Mouse (Mus musculus) small intestine, adult 2 months (tissue): ENCODE data around the gene Retn. TPM values are rescaled to one million over a fixed set of nuclear protein-coding genes. Genes with fewer than 3 reads are reported as not detected.
A peak's percentile ranks its signal among the peaks of the same experiment; 100 is the strongest.

Experiments used
- H3K27ac ChIP-seq: fragments of 200-500 bp; 2 replicates; pipeline ENCODE4 v1.5.1; 2012; ENCODE audit warnings: low read depth, low read length, control low read depth, inconsistent platforms; ENCODE audit not compliant: insufficient read depth
- H3K27me3 ChIP-seq: fragments of 200-500 bp; 2 replicates; pipeline ENCODE4 v1.6.1; 2012; ENCODE audit warnings: mild to moderate bottlenecking, moderate library complexity, low read length, inconsistent platforms; ENCODE audit not compliant: control insufficient read depth, insufficient read depth
- H3K36me3 ChIP-seq: fragments of 200-500 bp; 2 replicates; pipeline ENCODE4 v1.6.1; 2012; ENCODE audit warnings: mild to moderate bottlenecking, low read length, control low read depth, inconsistent platforms; ENCODE audit not compliant: control insufficient read depth, insufficient read depth
- H3K4me1 ChIP-seq: fragments of 200-500 bp; 2 replicates; pipeline ENCODE4 v1.6.1; 2012; ENCODE audit warnings: low read length, inconsistent platforms, mixed read lengths; ENCODE audit not compliant: control insufficient read depth, insufficient read depth, insufficient read length
- H3K4me3 ChIP-seq: fragments of 200-500 bp; 2 replicates; pipeline ENCODE4 v1.5.1; 2012; ENCODE audit warnings: low read depth, mild to moderate bottlenecking, control low read depth, inconsistent platforms, low read length, moderate library complexity
- CTCF ChIP-seq: fragments of 200-500 bp; IDR thresholded peaks from 2 replicates; pipeline ENCODE4 v1.5.1; 2012; ENCODE audit warnings: low read depth, mild to moderate bottlenecking, control low read depth, inconsistent platforms, low read length, moderate library complexity, mixed read lengths; ENCODE audit not compliant: insufficient replicate concordance, insufficient read length; ENCODE audit errors: extremely low read depth
- POLR2A ChIP-seq: fragments of 200-500 bp; IDR thresholded peaks from 2 replicates; pipeline ENCODE4 v1.6.1; 2012; ENCODE audit warnings: low read depth, mild to moderate bottlenecking, control low read depth, inconsistent platforms, low read length, moderate library complexity
- WGBS: fragments of 180-500 bp; shearing (Covaris S2); methylation state at CpG from one replicate; pipeline ENCODE4 v1.1.7; 2018; 5-methylcytosine and 5-hydroxymethylcytosine counted together
- polyA plus RNA-seq: library from polyadenylated mRNA; depleted of rRNA; stranded (reverse); fragments of >200 nt; gene quantifications from 2 replicates; pipeline ENCODE4 v1.2.3, GENCODE M21; 2012; rRNA removed

Gene Retn
- polyA plus RNA-seq, 1 experiment, result 0.38 TPM

DNA sequence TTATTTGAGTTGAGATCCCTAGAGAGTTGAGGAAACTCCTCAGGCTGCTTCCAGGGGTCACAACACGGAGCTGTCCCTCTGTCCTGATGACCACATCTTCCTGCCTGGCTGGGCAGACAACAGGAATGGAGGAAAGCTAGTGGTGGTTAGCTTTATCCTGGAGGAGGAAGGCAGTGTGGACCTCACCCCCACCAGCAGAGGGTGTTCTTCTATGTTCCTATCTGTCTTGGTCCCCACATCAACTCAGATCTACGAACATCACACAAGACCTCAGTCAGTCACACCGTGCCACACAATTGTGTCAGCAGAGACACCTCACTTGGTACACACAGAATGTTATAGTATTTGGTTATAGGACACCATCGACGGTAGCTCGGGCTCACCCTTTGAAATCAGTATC lies 32.0 kb downstream of the Retn start:
- WGBS, result 65% methylated on average over 6 of the region's 6 CpGs
- Histone ChIP-seq H3K4me1 (no peaks in the 10 kb centered on the region), H3K27me3 (no peaks in the 10 kb centered on the region), H3K27ac (no peak overlapping the region), H3K36me3 (no peaks in the 10 kb centered on the region), H3K4me3 (no peak overlapping the region)
- TF ChIP-seq CTCF, result no peak
- no peak for TF ChIP-seq POLR2A

DNA sequence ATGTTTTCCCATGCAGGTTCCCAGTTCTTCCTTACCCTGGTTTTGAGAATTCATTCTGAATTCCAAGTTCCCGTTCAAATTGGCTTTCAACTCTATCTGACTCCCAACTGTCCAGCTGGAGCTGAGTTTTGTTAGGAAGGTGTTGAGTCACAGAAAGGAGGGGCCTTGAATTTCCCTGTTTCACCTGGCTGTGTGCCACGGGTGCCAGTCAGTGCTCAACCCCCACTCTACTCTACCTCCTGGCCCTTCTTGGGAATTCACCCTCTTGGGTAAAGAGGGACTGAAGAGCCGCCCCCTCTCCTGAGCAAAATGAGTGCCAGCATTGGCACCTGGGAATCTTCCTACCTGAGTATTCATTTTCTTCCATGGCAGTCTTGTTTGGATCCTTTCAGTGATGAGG lies 35.2 kb downstream of the Retn start:
- TF ChIP-seq POLR2A (no peak), CTCF (no peak)
- 44% methylated on average over 3 of the region's 3 CpGs for WGBS
- Histone ChIP-seq H3K36me3 (no peaks in the 10 kb centered on the region), H3K27ac (no peak overlapping the region), H3K27me3 (no peaks in the 10 kb centered on the region), H3K4me3 (no peak overlapping the region), H3K4me1 (no peaks in the 10 kb centered on the region)

DNA sequence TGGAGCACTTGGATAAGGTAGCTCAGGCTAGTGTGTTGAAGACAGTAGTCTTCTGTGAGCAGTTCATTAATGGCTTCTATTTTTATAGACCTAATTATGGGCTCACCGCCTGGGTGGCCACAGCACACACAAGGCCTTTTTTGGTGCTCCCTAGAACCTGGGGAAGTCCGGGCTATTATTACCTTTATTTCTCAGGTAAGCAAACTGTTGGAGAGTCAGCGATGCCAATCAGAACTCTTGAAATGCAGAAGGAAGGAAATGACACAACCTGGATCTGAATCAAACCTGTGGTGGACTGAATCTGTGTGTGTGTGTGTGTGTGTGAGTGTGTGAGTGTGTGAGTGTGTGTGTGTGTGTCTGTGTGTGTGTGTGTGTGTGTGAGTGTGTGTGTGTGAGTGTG lies 38.6 kb downstream of the Retn start, which contains the start of gene Fcer2a:
TSS of gene Fcer2a (minus strand) at position 55 of the 400 bp plus-strand sequence.
- Histone ChIP-seq H3K36me3 (no peaks in the 10 kb centered on the region), H3K4me3 (no peak within 1 kb of the TSS), H3K27me3 (no peaks in the 10 kb centered on the region), H3K4me1 (no peaks in the 10 kb centered on the region), H3K27ac (no peak within 1 kb of the TSS)
- no peak for TF ChIP-seq CTCF
- no peak for TF ChIP-seq POLR2A
- WGBS, result 62% methylated on average over 3 of the region's 3 CpGs

DNA sequence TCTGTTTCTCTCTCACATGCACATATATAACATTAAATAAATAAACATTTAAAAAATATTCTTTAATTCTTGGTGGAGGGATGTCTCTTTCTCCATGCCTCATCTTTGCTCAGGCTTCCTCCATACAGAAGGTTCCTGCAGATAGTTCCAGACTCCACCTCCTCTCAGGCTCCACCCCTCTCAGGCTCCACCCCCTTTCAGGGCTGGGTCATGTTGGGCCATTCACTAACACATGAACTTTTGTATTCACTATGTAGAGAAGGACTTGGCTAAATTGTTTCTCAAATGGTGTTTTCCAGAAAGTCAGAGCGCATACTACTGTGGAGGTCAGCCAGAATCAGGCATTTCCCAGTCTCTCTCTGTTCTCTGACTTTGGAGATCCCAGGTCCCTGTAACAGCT lies 45.9 kb downstream of the Retn start:
- no peak for TF ChIP-seq CTCF
- Histone ChIP-seq H3K36me3 (no peaks in the 10 kb centered on the region), H3K4me1 (no peaks in the 10 kb centered on the region), H3K4me3 (no peak overlapping the region), H3K27ac (no peak overlapping the region), H3K27me3 (no peaks in the 10 kb centered on the region)
- WGBS, result 83% methylated on average over 1 of the region's 1 CpGs

DNA sequence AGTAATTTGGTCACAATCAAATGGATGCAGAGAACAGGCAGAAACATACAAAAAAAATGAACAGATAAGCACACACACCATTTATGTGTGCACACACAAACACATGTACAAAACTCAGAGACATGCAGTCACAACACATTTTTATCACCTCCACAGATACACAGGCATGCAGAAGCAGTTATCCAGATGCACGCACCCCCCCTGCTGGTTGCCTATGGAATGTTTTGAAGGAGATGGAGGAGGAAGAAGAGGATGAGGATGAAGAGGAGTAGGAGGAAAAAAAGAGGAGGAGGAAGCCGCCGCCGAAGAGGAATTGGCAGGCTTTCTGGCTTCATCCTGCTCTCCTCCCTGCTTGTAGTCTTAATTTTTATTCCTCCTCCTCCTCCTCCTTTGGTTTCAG lies 50.1 kb downstream of the Retn start:
- no peaks in the 10 kb centered on the region for H3K36me3 ChIP-seq
- no peak overlapping the region for H3K4me3 ChIP-seq
- no peaks in the 10 kb centered on the region; the same call in 1 of the 2 replicates for H3K27me3 ChIP-seq
- TF ChIP-seq CTCF (peak; percentile 17; the same call in 1 of the 2 replicates), POLR2A (no peak)
- H3K4me1 ChIP-seq, result no peaks in the 10 kb centered on the region
- no peak overlapping the region for H3K27ac ChIP-seq
- WGBS, result 55% methylated on average over 4 of the region's 4 CpGs

DNA sequence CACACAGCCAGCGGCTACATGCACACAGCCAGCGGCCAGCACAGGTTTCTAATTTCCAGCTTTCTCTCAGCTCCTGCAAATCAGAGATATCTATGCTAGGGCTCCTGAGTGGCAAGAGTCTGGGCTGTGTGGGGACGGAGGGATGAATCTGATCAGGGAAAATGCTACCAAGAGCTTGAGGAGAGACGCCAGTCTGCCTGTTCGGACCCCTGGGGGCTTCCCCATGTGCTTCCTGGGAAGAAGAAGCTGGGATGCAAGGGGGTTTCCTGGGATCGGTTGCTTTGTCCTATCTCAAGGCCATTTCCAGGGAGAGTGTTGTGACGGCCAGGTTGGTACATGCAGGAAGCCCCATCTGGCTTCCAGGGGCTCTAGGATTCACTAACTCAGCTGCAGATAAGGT lies 52.0 kb downstream of the Retn start:
- Histone ChIP-seq H3K27ac (no peak overlapping the region), H3K36me3 (no peaks in the 10 kb centered on the region), H3K4me1 (no peaks in the 10 kb centered on the region), H3K4me3 (no peak overlapping the region), H3K27me3 (no peaks in the 10 kb centered on the region; the same call in 1 of the 2 replicates)
- TF ChIP-seq CTCF (no peak), POLR2A (no peak)
- 65% methylated on average over 7 of the region's 7 CpGs for WGBS

Other genes starting within 250 kb of the Retn start
- 9.6 and 13.0 TPM in 2 replicates for gene Pex11g, start 188.1 kb upstream of the Retn start, polyA plus RNA-seq
- 0.08 and 0.11 TPM in 2 replicates for gene Tex45, start 184.9 kb upstream of the Retn start, polyA plus RNA-seq
- gene Zfp358, start 162.6 kb upstream of the Retn start, polyA plus RNA-seq, result 20.2 and 40.0 TPM in 2 replicates
- 123 and 389 TPM in 2 replicates for gene Mcoln1, start 155.3 kb upstream of the Retn start, polyA plus RNA-seq
- 40.3 and 88.6 TPM in 2 replicates for gene Pnpla6, start 140.4 kb upstream of the Retn start, polyA plus RNA-seq
- 0.51 and 3.4 TPM in 2 replicates for gene C330021F23Rik, start 87.8 kb upstream of the Retn start, polyA plus RNA-seq
- 58.8 and 136 TPM in 2 replicates for gene Camsap3, start 68.5 kb upstream of the Retn start, polyA plus RNA-seq
- gene Xab2, start 34.5 kb upstream of the Retn start, polyA plus RNA-seq, result 18.1 and 44.3 TPM in 2 replicates
- 1.8 and 2.5 TPM in 2 replicates for gene Pet100, start 34.2 kb upstream of the Retn start, polyA plus RNA-seq
- not detected in 2 replicates for gene Pcp2, start 30.2 kb upstream of the Retn start, polyA plus RNA-seq
- 134 and 330 TPM in 2 replicates for gene Stxbp2, start 24.8 kb upstream of the Retn start, polyA plus RNA-seq
- gene Mcemp1, start 10.0 kb downstream of the Retn start, polyA plus RNA-seq, result 0.14 TPM in 1 of 2 replicates, not detected in the other
- gene Fcor, start 16.6 kb downstream of the Retn start, polyA plus RNA-seq, result 1.6 TPM in 1 of 2 replicates, not detected in the other
- 17.9 and 32.1 TPM in 2 replicates for gene Trappc5, start 20.5 kb downstream of the Retn start, polyA plus RNA-seq
- 1.0 and 4.4 TPM in 2 replicates for gene Fcer2a, start 38.4 kb downstream of the Retn start, polyA plus RNA-seq
- 0.11 TPM in 1 of 2 replicates, not detected in the other for gene Clec4g, start 64.9 kb downstream of the Retn start, polyA plus RNA-seq
- gene Cd209a, start 93.2 kb downstream of the Retn start, polyA plus RNA-seq, result 0.46 and 0.91 TPM in 2 replicates
- not detected in 2 replicates for gene Cd209e, start 198.5 kb downstream of the Retn start, polyA plus RNA-seq
- 0.56 TPM in 1 of 2 replicates, not detected in the other for gene Cd209d, start 222.8 kb downstream of the Retn start, polyA plus RNA-seq